Mouse (Mus musculus) thymus, postnatal 10 days (tissue): ENCODE results near the gene Kcng1.

Experiments used
- DNase-seq, 2 experiments: peaks; one replicate each; pipeline ENCODE4 v3.0.0; 2021; ENCODE audit warnings: low spot score in 2 of 2

Kcng1 gene

GRCm38 (mm10) chr2:168260124-168260523, 21.4 kb downstream of the Kcng1 start:
- no peak for DNase-seq

DNA sequence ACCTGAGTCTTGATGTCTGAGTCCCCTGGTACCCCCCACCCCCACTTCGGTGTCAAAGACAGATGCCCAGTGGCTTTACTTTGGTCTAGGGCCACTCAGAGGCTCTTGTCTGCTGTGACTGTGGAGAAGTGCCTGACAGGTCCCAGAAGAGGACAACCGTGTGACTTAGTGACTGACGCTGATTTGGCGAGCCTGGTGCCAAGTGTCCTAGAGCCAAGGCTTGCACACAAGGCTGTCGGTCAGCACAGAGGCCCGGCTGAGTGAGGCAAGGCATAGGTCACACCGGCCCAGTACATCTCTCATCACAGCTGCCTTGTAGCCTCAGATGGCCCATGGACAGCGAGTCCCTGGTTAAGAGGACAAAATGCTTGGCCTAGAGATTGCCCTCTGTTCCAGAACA, 22.5 kb downstream of the Kcng1 start:
- no peak for DNase-seq

DNA sequence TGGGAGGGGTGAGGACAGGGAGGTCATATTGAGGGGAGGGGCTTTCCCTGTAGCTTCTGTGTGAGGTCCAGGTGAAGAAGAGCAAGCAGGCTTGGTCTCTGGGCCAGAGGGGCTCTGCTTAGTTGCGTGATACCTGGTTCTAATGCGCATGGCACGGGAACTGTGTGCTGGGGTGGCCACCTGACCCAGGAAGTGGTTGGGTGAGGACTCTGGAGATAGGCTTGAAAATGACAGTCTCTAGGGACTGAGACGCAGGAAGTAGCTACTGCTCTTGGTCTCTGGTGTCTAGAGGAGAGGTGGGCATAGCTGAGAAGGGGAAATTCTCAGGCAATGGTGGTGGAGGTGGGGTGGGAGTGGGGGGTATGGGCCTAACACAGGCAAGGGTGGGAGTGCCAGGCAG, 24.3 kb downstream of the Kcng1 start:
- DNase-seq = no peak

GRCm38 (mm10) chr2:168256506-168256905, 25.0 kb downstream of the Kcng1 start:
- DNase-seq = no peak

DNA sequence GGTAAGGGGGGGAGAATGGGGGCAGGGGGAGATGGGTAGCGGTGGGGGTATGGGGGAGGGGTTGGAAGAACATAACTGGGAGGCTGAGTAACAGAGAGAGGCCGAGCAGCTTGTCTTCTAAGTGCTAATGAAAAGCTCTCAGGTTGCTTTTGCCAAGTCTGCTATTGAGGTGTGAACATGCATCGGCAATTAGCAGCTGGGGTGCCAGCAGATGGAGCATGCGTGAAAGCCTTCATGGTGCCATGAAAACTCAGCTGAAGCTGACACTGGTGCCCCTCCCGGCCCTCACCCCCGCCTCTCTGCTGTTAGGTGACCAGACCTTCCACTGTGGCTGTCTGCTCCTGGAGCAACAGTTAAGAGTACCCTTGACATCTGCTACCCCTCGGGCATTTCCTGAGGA, 27.7 kb downstream of the Kcng1 start:
- no peak for DNase-seq

- peak; percentile 12 to 51 for DNase-seq
Observed at GRCm38 (mm10) chr2:168252639-168253292, 28.8 kb downstream of the Kcng1 start.

GRCm38 (mm10) chr2:168250270-168250669, 31.3 kb downstream of the Kcng1 start:
- DNase-seq = peak; percentile 42 to 87

DNA sequence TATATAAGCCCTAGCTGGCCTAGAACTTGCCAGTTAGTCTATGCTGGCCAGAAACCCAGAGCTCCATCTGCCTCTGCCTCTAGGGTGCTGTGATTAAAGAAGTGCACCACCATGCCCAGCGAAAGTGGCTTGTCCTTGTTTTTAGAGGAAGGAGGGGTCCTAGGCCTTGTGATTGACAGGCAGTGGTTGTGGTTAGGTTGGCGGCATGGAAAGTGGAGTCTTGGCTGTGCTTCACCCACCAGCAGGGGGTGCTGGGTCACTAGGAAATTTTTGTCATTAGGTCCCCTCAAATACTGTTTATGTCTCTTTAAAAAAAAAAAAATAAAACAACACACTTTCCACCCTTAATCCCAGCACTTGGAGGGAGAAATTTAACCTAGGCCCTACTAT, 32.7 kb downstream of the Kcng1 start:
- peak in 1 of 2 experiments; percentile 19 for DNase-seq

DNA sequence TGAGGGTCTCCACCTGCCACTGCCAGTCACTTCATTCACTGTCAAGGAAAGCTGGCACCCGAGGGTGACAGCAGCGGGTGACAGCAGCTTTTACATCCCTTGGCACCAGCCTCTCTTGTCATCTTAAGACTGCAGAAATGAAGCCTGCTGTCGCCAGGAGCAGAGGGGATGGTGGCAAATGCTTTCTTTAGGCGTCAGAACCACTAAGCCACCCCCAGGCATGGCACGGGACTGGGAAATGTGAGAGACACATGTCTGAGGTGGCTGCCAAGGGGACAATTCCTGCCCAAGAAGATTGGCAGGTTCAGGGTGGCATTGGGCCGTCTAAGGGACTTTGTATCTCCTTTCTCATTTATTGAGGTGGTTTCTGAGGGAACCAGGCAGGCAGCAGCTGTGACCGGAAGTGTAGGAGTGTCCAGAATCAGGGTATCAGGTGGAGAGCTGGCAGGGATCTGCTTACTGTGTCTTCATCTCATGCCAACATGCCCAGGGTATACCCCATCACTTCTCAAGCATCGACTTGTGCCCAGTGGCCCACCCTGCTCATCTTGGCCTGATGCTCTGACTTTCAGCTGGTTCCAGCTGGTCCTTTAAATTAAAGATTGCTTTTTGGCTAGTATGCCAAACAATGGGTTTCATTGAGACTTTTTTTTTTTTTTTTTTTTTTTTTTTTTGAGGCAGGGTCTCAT, 33.2 kb downstream of the Kcng1 start:
- DNase-seq = no peak

DNA sequence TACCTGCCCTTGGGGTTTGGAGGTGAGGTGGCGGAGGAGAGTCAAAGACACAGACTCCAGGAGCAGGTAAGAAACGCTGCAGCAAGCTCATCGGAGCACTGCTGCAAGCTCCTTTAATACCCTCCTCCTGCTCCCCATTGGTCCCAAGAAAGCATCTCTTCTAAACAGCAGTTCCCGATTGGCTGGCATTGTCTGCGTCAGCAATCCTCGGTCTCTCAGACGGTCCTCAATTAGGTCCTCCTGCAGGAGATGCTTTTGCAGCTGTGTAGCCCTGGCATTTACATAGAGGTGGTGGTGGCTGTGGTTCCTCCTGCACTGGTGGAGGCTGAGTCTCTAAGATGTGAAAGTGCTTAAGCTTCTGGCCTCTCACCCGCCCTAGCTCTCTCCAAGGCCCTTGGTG, 36.0 kb downstream of the Kcng1 start:
- no peak for DNase-seq

DNA sequence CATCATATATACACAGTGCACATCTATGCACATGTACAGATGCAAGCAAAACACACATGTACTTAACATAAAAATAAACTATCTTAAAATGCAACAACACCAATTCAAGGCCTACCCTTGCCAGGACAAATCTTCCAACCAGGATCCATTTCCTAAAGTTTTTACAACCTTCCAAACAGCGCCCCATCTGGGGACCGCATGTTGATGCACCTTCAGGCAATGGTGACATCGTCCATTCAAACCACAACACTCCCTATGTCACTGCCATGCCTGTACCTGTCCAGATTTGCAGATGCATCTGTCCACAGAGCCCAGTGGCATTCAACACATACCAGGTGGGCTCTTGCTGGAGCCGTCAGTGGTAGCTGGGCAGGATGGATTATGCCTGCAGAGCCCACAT, 38.3 kb downstream of the Kcng1 start:
- DNase-seq = no peak

GRCm38 (mm10) chr2:168242841-168243240, 38.7 kb downstream of the Kcng1 start:
- DNase-seq = no peak

DNA sequence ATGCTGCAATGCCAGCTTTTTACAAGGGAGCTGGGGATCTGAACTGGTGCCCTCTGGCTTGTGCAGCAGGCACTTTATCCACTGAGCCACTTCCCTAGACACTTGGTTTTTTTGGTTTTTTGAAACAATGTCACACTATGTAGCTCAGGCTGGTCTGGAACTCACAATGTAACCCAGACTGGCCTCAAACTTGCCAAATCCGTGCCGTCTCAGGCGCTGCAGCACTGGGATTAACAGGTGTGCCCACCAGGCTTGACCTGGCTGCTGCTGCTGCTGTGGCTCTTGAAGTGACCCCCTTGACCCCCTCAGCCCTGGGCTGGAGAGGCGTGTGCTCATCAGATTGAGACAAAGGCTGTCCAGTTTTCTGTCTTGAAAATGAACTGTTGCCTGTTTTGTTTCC, 43.2 kb downstream of the Kcng1 start:
- no peak for DNase-seq

- DNase-seq = no peak
Observed at GRCm38 (mm10) chr2:168233286-168233685, 48.2 kb downstream of the Kcng1 start.

- DNase-seq = peak; percentile 8 to 9
Observed at GRCm38 (mm10) chr2:168231471-168231829, 50.1 kb downstream of the Kcng1 start.

DNA sequence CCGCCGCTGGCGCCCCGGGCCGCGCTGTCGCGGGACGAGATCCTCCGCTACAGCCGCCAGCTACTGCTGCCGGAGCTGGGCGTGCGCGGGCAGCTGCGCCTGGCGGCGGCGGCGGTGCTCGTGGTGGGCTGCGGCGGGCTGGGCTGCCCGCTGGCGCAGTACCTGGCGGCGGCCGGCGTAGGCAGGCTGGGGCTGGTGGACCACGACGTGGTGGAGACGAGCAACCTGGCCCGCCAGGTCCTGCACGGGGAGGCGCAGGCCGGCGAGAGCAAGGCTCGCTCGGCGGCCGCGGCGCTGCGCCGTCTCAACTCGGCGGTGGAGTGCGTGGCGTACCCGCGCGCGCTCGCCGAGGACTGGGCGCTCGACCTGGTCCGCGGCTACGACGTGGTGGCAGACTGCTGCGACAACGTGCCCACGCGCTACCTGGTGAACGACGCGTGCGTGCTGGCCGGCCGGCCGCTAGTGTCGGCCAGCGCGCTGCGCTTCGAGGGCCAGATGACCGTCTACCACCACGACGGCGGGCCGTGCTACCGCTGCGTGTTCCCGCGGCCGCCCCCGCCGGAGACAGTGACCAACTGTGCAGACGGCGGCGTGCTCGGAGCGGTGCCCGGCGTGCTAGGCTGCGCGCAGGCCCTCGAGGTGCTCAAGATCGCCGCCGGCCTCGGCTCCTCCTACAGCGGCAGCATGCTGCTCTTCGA, 50.6 kb downstream of the Kcng1 start:
- peak in 1 of 2 experiments; percentile 33 for DNase-seq

- DNase-seq = peak; percentile 70 to 72
Observed at GRCm38 (mm10) chr2:168230026-168230728, 51.4 kb downstream of the Kcng1 start, which contains the start of the genes Gm20716, Dpm1 and Mocs3. Gene Gm20716, minus strand, starts transcription at chr2:168230364. Gene Dpm1, minus strand, starts transcription at chr2:168230591. Gene Mocs3, plus strand, starts transcription at chr2:168230622.

DNA sequence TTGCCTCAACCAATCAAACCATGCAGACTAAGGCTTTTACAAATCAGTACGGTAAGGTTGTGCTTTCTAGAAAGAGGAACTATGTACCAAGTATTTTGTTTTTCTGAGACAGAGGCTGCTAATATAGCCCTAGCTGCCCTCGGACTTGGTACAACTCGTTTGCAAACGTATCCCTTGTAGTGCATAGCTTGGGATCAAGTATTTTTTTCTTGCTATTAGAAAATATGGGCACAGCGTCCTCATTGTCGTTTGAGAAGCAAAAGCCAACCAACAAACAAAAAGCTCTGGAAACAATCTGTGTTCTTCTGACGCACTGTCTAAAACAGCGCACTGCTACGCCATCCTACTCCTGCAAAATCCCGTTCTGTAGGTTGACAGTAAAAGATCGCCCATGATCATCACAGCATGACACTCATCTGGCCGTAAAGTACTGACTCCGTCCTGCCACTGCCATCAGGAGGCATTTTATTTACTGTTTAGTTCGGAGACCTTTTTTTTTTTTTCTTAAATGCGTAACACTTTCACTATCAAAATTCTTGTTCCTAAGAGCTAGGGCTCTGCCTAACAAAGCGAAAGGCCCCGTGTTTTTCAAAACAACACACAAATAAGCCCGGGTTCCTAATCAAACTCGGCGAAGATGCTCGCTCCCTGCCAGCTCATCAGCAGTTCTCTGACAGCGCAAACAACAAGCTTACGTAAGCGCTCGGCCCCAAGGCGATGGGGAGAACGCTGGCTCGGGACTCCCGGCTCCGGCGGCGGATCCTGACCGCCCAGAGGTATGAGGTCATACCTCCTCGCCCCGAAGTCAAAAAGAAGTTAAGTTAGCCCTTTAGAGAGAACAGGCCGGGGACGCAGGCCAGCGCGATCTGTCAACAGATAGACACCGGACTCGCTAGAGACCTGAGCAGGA, 52.2 kb downstream of the Kcng1 start:
- DNase-seq = peak; percentile 7 to 9

DNA sequence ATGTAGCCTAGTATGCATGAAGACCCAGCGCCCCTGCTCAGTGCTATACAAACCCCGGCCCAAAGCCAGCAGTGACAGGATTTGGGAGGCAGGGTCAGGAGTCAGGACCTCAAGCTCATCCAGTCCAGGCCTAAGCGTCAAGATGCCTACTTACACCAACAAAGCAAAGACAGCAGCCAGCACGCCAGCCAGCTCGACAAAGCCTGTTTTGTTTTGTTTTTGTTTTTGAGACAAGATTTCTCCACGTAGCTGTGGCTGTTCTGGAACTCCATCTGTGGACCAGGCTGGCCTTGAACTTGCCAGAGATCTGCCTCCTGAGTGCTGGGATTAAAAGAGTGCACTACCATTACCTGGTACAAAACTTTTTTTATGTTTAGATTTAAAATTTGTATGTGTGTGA, 58.2 kb downstream of the Kcng1 start:
- DNase-seq = no peak

DNA sequence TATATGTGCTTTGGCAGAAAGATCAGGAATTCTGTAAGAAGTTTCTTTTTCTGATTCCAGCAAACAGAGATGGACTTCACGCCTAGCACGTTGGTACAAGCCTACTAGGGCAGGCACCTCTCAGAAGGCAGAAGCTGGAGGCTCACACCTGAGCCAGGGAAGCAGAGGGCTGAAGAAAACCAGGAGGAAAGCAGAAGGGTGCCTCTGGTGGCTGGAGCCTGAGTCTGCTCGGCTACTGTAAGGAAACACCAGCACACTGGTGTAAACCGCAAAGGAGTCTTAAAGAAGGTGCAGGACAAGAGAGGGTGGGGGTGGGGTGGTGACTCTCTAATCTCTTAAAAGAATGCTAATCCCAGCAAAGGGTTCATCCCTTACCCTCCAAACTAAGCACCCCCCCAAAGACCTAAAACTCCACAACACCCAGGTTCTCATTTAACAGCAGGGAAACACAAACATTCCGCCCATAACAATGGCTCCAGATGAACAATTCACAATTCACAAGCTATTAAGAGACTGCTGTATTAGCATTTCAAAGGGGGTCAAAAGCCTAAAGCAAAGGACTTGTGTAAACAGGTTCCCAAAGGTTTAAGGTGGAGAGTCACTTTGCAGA, 67.6 kb downstream of the Kcng1 start:
- DNase-seq = no peak
